Mouse (Mus musculus) forebrain, embryonic 11.5 days (tissue): ENCODE data around the gene Npb. TPM values are rescaled to one million over a fixed set of nuclear protein-coding genes. Genes with fewer than 3 reads are reported as not detected.
A peak's percentile ranks its signal among the peaks of the same experiment; 100 is the strongest.
"Not testable (repeated sequence)": the region's sequence is repeated elsewhere in the genome, so short reads cannot be mapped to it uniquely, and the experiment has no call there.

ENCODE experiments used
- ATAC-seq: fragments of 200-750 bp; cut with Nextera tagmentation; replicated peaks from 2 replicates; pipeline ENCODE4 v1.8.0; 2017; ENCODE audit warnings: moderate TSS enrichment; ENCODE audit not compliant: low FRiP score
- DNase-seq: peaks from one replicate; pipeline ENCODE4 v3.0.0-alpha.2; 2017; ENCODE audit warnings: low spot score
- H3K27ac ChIP-seq: fragments of 300-500 bp; sonication (generic); 2 replicates; pipeline ENCODE4 v1.5.1; 2014; ENCODE audit warnings: low read depth, low read length
- H3K27me3 ChIP-seq: fragments of 300-500 bp; sonication (generic); 2 replicates; pipeline ENCODE4 v1.6.1; 2014; ENCODE audit warnings: mild to moderate bottlenecking, low read length, mixed read lengths; ENCODE audit not compliant: control insufficient read depth, insufficient read depth
- H3K36me3 ChIP-seq: fragments of 300-500 bp; sonication (generic); 2 replicates; pipeline ENCODE4 v1.6.1; 2014; ENCODE audit warnings: mild to moderate bottlenecking, low read length, moderate library complexity, mixed read lengths; ENCODE audit not compliant: control insufficient read depth, insufficient read depth
- H3K4me1 ChIP-seq: fragments of 300-500 bp; sonication (generic); replicated peaks from 2 replicates; pipeline ENCODE4 v1.6.1; 2014; ENCODE audit warnings: low read length, mixed read lengths; ENCODE audit not compliant: control insufficient read depth, insufficient read depth
- H3K4me2 ChIP-seq: fragments of 300-500 bp; sonication (generic); 2 replicates; pipeline ENCODE4 v1.6.1; 2014; ENCODE audit warnings: low read depth, mild to moderate bottlenecking, low read length, moderate library complexity, mixed read lengths; ENCODE audit not compliant: severe bottlenecking
- H3K4me3 ChIP-seq: fragments of 300-500 bp; sonication (generic); 2 replicates; pipeline ENCODE4 v1.5.1; 2014; ENCODE audit warnings: low read depth, low read length
- H3K9ac ChIP-seq: fragments of 300-500 bp; sonication (generic); 2 replicates; pipeline ENCODE4 v1.6.1; 2014; ENCODE audit warnings: low read length
- H3K9me3 ChIP-seq: fragments of 300-500 bp; sonication (generic); 2 replicates; pipeline ENCODE4 v1.6.1; 2016; ENCODE audit warnings: low read length, mixed read lengths; ENCODE audit not compliant: control insufficient read depth
- WGBS: fragments of 180-500 bp; shearing (Covaris S2); extraction: QIAGEN DNeasy Blood & Tissue Kit; methylation state at CpG from one replicate; pipeline ENCODE4 v1.1.7; 2014; 5-methylcytosine and 5-hydroxymethylcytosine counted together
- polyA plus RNA-seq: library from polyadenylated mRNA; unstranded; fragments of >200 nt; fragmentation: Nextera tagmentation; extraction: Ambion mirVana; gene quantifications from 2 replicates; pipeline ENCODE4 v1.2.1, GENCODE M21; 2014

The Npb gene
- not detected in 2 replicates for polyA plus RNA-seq

GRCm38 (mm10) chr11:120608241-120609034 lies at the start of gene Npb:
TSS of gene Npb (plus strand) at chr11:120608477.
- H3K36me3 ChIP-seq, result peaks cover under 1% of the 10 kb centered on the region; the same call in 1 of the 2 replicates
- H3K4me2 ChIP-seq, result peak within 1 kb of the TSS; percentile 40
- no peaks in the 10 kb centered on the region for H3K9me3 ChIP-seq
- 4% methylated on average over 45 of the region's 45 CpGs for WGBS
- H3K27ac ChIP-seq, result no peak within 1 kb of the TSS
- H3K4me3 ChIP-seq, result peak within 1 kb of the TSS; percentile 16; the same call in 1 of the 2 replicates
- H3K9ac ChIP-seq, result peak within 1 kb of the TSS; percentile 37
- 0 out of 2 replicates have a peak, but pooled peaks have one; percentile 19 for ATAC-seq
- H3K27me3 ChIP-seq, result no peaks in the 10 kb centered on the region
- DNase-seq, result peak; percentile 63
- peaks cover 2% of the 10 kb centered on the region; the same call in 1 of the 2 replicates for H3K4me1 ChIP-seq

GRCm38 (mm10) chr11:120558843-120559242 lies 49.4 kb upstream of the Npb start:
- H3K4me1 ChIP-seq, H3K9ac ChIP-seq, H3K27ac ChIP-seq, H3K4me2 ChIP-seq, H3K9me3 ChIP-seq, H3K27me3 ChIP-seq, H3K4me3 ChIP-seq, DNase-seq, ATAC-seq: not testable (repeated sequence)
- WGBS, result 85% methylated on average over 6 of the region's 6 CpGs
- H3K36me3 ChIP-seq, result peaks cover 29% of the 10 kb centered on the region

- 93% methylated on average over 13 of the region's 13 CpGs for WGBS
- Histone ChIP-seq H3K9ac (no peak overlapping the region), H3K4me3 (no peak overlapping the region), H3K27ac (no peak overlapping the region), H3K9me3 (no peaks in the 10 kb centered on the region), H3K27me3 (no peaks in the 10 kb centered on the region), H3K36me3 (peaks cover 39% of the 10 kb centered on the region), H3K4me1 (no peaks in the 10 kb centered on the region), H3K4me2 (no peak overlapping the region)
- ATAC-seq (no peak), DNase-seq (no peak)
Measured at GRCm38 (mm10) chr11:120560952-120561728, 47.1 kb upstream of the Npb start.

- WGBS, result 96% methylated on average over 13 of the region's 13 CpGs
- Histone ChIP-seq H3K27me3 (no peaks in the 10 kb centered on the region), H3K4me1 (no peaks in the 10 kb centered on the region), H3K9ac (no peak overlapping the region), H3K36me3 (peaks cover 45% of the 10 kb centered on the region), H3K4me2 (no peak overlapping the region), H3K4me3 (no peak overlapping the region), H3K9me3 (no peaks in the 10 kb centered on the region), H3K27ac (no peak overlapping the region)
- ATAC-seq (no peak), DNase-seq (no peak)
Measured at GRCm38 (mm10) chr11:120562949-120563348, 45.3 kb upstream of the Npb start.

GRCm38 (mm10) chr11:120565114-120565513 lies 43.2 kb upstream of the Npb start:
- WGBS, result 91% methylated on average over 9 of the region's 9 CpGs
- H3K4me3 ChIP-seq, result no peak overlapping the region
- H3K36me3 ChIP-seq, result peaks cover 44% of the 10 kb centered on the region
- H3K9me3 ChIP-seq, result no peaks in the 10 kb centered on the region
- H3K9ac ChIP-seq, result no peak overlapping the region
- no peak overlapping the region for H3K27ac ChIP-seq
- no peak for ATAC-seq
- no peak for DNase-seq
- no peaks in the 10 kb centered on the region for H3K27me3 ChIP-seq
- no peak overlapping the region for H3K4me2 ChIP-seq
- H3K4me1 ChIP-seq, result no peaks in the 10 kb centered on the region

- no peak overlapping the region for H3K27ac ChIP-seq
- DNase-seq (no peak), ATAC-seq (no peak)
- H3K9me3 ChIP-seq, result no peaks in the 10 kb centered on the region
- H3K4me2 ChIP-seq, result no peak overlapping the region
- no peak overlapping the region for H3K4me3 ChIP-seq
- H3K4me1 ChIP-seq, result peaks cover 9% of the 10 kb centered on the region
- H3K9ac ChIP-seq, result no peak overlapping the region
- peaks cover 29% of the 10 kb centered on the region for H3K36me3 ChIP-seq
- 96% methylated on average over 6 of the region's 6 CpGs for WGBS
- no peaks in the 10 kb centered on the region for H3K27me3 ChIP-seq
Measured at GRCm38 (mm10) chr11:120568324-120568723, 40.0 kb upstream of the Npb start.

- H3K4me3 ChIP-seq, result peak overlapping the region; percentile 97
- no peaks in the 10 kb centered on the region for H3K9me3 ChIP-seq
- peak overlapping the region; percentile 94; the same call in 1 of the 2 replicates for H3K4me2 ChIP-seq
- H3K27ac ChIP-seq, result no peak overlapping the region
- DNase-seq, result no peak
- no peak for ATAC-seq
- peaks cover 16% of the 10 kb centered on the region for H3K36me3 ChIP-seq
- H3K4me1 ChIP-seq, result peaks cover 12% of the 10 kb centered on the region
- peak overlapping the region; percentile 92 for H3K9ac ChIP-seq
- 86% methylated on average over 3 of the region's 3 CpGs for WGBS
- no peaks in the 10 kb centered on the region for H3K27me3 ChIP-seq
Measured at GRCm38 (mm10) chr11:120571122-120571521, 37.2 kb upstream of the Npb start.

- Histone ChIP-seq H3K4me1 (peaks cover 12% of the 10 kb centered on the region), H3K9ac (peak overlapping the region; percentile 92), H3K27ac (peak overlapping the region; percentile 43; the same call in 1 of the 2 replicates), H3K4me2 (peak overlapping the region; percentile 94), H3K27me3 (no peaks in the 10 kb centered on the region), H3K4me3 (peak overlapping the region; percentile 97), H3K9me3 (no peaks in the 10 kb centered on the region), H3K36me3 (peaks cover 15% of the 10 kb centered on the region)
- ATAC-seq, result no peak
- DNase-seq, result no peak
- WGBS, result 17% methylated on average over 11 of the region's 11 CpGs
Measured at GRCm38 (mm10) chr11:120571754-120572416, 36.4 kb upstream of the Npb start.
